Mouse (Mus musculus): ENCODE data around the gene Cacna1d.

DNA sequence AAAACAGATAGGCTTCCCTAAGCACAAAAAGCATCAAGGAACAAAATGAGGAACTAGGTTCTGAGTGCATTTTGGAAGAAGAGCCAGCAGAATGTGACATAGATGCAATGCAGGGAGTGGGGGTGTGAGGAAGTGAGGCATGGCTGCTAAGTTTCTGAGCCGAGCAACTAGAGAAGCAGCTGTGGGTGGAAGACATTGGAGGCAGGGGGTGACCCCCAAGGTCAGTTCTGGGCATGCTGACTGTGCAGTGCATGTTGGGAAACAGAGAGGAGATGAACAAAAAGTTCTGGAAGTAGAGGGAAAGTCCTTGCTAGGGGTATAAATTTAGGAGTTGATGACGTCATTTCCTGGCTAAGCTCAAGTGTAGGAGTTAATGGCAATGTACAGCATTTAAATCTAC lies 33.4 kb downstream of the Cacna1d start:
- TF ChIP-seq CTCF (IDR thresholded peaks at IDR 0.05; ENCODE audit: extremely low read depth, insufficient read depth, insufficient read length, insufficient replicate concordance) (no peak), POLR2A (IDR thresholded peaks at IDR 0.05; ENCODE audit: low read depth, low read length) (no peak)
